In genomic region chr10:85194528-85194927, GRCm38 (mm10) we compare ENCODE assay signal across 23 mouse cellular contexts. TPM values are rescaled to one million over a fixed set of nuclear protein-coding genes. Genes with fewer than 3 reads are reported as not detected.
DNase-seq lines count a peak whose midpoint lies in the region; TF ChIP-seq lines count a peak whose summit lies in the region.
"Had no signal": no experiment of that assay in that cellular context is flagged by ENCODE, and none has a peak within 500 bp of the region (broad histone marks: within the 10 kb centered on the region; RNA-seq: fewer than 3 reads in every experiment).

No protein-coding gene starts in this region.

- no peaks in the 10 kb centered on the region for H3K36me3 ChIP-seq in splenic B cell, adult 2 months (ENCODE audit: control insufficient read depth, insufficient read depth, low read length, poor library complexity, severe bottlenecking)
- no peaks in the 10 kb centered on the region for H3K36me3 ChIP-seq in kidney, adult 2 months (ENCODE audit: control insufficient read depth, insufficient read depth, low read length)
- H3K36me3 ChIP-seq: embryonic facial prominence, embryonic 13.5 days; G1E; limb, embryonic 15.5 days; liver, embryonic 15.5 days; midbrain, embryonic 12.5 days; neural tube, embryonic 12.5 days had no signal

- DNase-seq in lung, adult 18-20 months: peak; percentile 20 to 27
- no peak for DNase-seq in lung, postnatal 10 days
- peak; percentile 28 to 36 for DNase-seq in lung, postnatal 4 days
- peak; percentile 24 for DNase-seq in splenic B cell, adult 2 months (ENCODE audit: low read depth, low spot score)
- DNase-seq in kidney, adult 2 months: no peak
- no peak for DNase-seq in left cerebral cortex, postnatal 25 days (ENCODE audit: low spot score in 2 of 2)
- DNase-seq: adrenal gland, adult 2 months; cerebellum, adult 18-20 months; cerebellum, postnatal 25 days; embryo, embryonic 11 days; layer of hippocampus, adult 9-11 months; left cerebral cortex, postnatal 4 days; thymus, adult 2 months had no signal

- peaks cover 3% of the 10 kb centered on the region; the same call in 1 of the 2 replicates for H3K4me1 ChIP-seq in bone marrow, adult 2 months (ENCODE audit: control insufficient read depth, insufficient read depth, low read length)
- H3K4me1 ChIP-seq in kidney, adult 2 months (ENCODE audit: control insufficient read depth, insufficient read depth, low read length): no peaks in the 10 kb centered on the region; the same call in 1 of the 2 replicates
- H3K4me1 ChIP-seq: embryonic facial prominence, embryonic 13.5 days; forebrain, embryonic 13.5 days; limb, embryonic 15.5 days; liver, embryonic 15.5 days; midbrain, embryonic 12.5 days; neural tube, embryonic 12.5 days had no signal

- H3K27ac ChIP-seq in bone marrow, adult 2 months (ENCODE audit: control insufficient read depth, insufficient read depth, low read depth, low read length, poor library complexity): peak overlapping the region; percentile 68; the same call in 1 of the 2 replicates
- no peak overlapping the region for H3K27ac ChIP-seq in kidney, adult 2 months (ENCODE audit: insufficient read depth, low read depth, low read length)
- H3K27ac ChIP-seq: embryonic facial prominence, embryonic 13.5 days; forebrain, embryonic 13.5 days; hindbrain, postnatal 0 days; limb, embryonic 15.5 days; liver, embryonic 15.5 days; midbrain, embryonic 12.5 days; neural tube, embryonic 12.5 days; stomach, postnatal 0 days had no signal

- H3K27me3 ChIP-seq in splenic B cell, adult 2 months (ENCODE audit: control insufficient read depth, insufficient read depth, low read length, poor library complexity, severe bottlenecking): no peaks in the 10 kb centered on the region
- no peaks in the 10 kb centered on the region for H3K27me3 ChIP-seq in kidney, adult 2 months (replicated peaks; ENCODE audit: control insufficient read depth, insufficient read depth, low read length)
- H3K27me3 ChIP-seq: embryonic facial prominence, embryonic 13.5 days; forebrain, embryonic 13.5 days; limb, embryonic 15.5 days; liver, embryonic 15.5 days; midbrain, embryonic 12.5 days; neural tube, embryonic 12.5 days had no signal

- WGBS in bone marrow, adult 2 months: 28% methylated on average over 5 of the region's 5 CpGs
- 79% methylated on average over 5 of the region's 5 CpGs for WGBS in kidney, adult 2 months

- no peak for TF ChIP-seq CTCF in bone marrow, adult 2 months (IDR thresholded peaks at IDR 0.05; ENCODE audit: control insufficient read depth, insufficient read depth, low read length)
- no peak for TF ChIP-seq CTCF in kidney, adult 2 months (conservative IDR thresholded peaks at IDR 0.05; ENCODE audit: insufficient read depth, insufficient read length, low read depth, low read length)

- no peak overlapping the region for H3K4me3 ChIP-seq in bone marrow, adult 2 months (replicated peaks; ENCODE audit: control insufficient read depth, low read depth, low read length)
- no peak overlapping the region for H3K4me3 ChIP-seq in kidney, adult 2 months (ENCODE audit: insufficient read depth, low read depth, low read length)
- H3K4me3 ChIP-seq: embryonic facial prominence, embryonic 13.5 days; forebrain, embryonic 13.5 days; limb, embryonic 15.5 days; liver, embryonic 15.5 days; midbrain, embryonic 12.5 days; neural tube, embryonic 12.5 days had no signal

- no peak for TF ChIP-seq POLR2A in bone marrow, adult 2 months (IDR thresholded peaks at IDR 0.05; ENCODE audit: borderline replicate concordance, control insufficient read depth, low read depth, low read length)
- TF ChIP-seq POLR2A in kidney, adult 2 months (IDR thresholded peaks at IDR 0.05; ENCODE audit: low read depth, low read length): no peak

- intact Hi-C loops in left cerebral cortex, postnatal 25 days (cut with DNase I): no loop called here

RNA-seq across cellular contexts. Expression of gene Cry1, which starts 9.7 kb away (rescaled TPM):
- polyA plus RNA-seq in bone marrow, adult 2 months (2011; ENCODE audit: insufficient read depth, insufficient read length, low replicate concordance, missing spikeins): 7.5 and 8.3 TPM in 2 replicates
- 1.3 TPM in 2 replicates for polyA plus RNA-seq in kidney, adult 2 months (2012; rRNA removed)
- total RNA-seq in left cerebral cortex, postnatal 25 days (2021): 10 to 100 TPM; 18.6 to 19.5 TPM
- polyA plus RNA-seq: G1E had no signal

Comparison
In these comparisons a context has a peak if more than half of its experiments do, and no peak if none do; other contexts are left out.
1. DNase-seq: peak in lung, adult 18-20 months (2 of 2), lung, postnatal 4 days (2 of 2) and splenic B cell, adult 2 months (single experiment); none in lung, postnatal 10 days (single experiment), kidney, adult 2 months (single experiment) and left cerebral cortex, postnatal 25 days (0 of 2).